Mouse (Mus musculus) B cell, adult 2 months (primary cell): ENCODE data around the gene Gen1.

Experiments
- DNase-seq, 2 experiments: peaks; one replicate each; pipeline ENCODE4 v3.0.0; 2022

Gen1 gene

DNA sequence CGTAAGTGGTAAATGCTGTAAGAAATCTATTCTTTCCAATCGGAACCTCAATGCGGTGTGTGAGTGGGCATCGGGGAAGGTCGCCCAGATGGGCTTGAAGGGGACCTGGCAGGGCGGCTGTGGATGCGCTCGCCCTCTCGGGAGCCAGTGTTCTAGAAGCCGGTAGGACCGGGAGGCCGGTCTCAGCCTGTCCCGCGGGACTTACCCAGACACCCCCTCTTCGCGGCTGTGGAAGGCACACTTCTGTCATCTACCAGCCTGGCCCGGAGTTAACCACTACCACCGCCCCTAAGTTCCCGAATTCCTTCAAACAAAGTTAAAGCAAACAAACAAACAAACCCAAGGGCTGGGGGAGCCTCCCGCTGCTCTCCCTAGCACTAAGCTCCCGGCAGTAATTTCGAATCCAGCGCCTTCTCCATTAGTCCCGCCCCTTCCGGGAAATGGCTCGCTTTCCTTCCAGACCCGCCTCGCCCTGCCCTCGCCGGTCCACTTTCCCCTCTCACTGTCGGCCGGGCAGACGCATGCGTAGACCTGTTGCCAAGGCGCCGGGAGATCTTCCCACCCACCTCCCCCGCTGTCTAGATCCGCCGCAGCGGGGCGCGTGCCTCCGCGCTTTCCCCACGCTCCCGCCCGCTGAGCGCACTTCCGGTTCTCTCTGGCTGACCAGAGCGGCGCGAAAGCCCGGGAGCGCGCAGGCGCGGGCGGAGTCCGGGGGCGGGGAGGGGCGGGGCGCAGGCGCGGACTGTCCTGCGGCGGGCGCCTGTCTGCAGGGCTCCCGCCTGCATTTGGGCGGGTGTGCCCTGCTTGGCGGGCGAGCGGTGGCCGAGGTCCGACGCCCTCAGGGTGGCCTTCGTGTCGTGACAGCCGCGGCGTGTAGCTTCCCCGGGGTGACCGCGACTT lies at the start of gene Gen1, which contains the start of gene Smc6:
Gene Gen1, minus strand, starts transcription at position 420 of the 900 bp plus-strand sequence.
Gene Smc6, plus strand, starts transcription at position 505 of the 900 bp plus-strand sequence.
- peak; percentile 95 for DNase-seq

DNA sequence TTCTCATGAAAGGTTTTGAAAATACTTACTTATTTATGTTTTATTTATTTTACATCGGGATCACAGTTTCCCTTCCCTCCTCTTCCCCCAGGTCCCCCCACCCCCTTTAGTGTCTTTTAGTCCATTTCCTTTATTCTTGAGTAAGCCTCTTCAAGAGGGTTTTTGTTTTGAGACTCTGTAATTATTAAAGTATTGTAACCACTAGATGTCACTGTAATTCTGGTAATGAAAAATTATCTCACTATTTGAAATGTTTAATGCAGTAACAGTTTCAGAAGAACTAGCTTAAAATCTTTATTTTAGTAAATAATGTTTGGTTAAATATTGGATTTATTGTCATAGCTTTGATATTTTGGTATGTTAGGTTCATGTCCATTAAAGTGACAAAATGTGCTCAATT lies 48.2 kb upstream of the Gen1 start:
- DNase-seq = no peak

- no peak for DNase-seq
Measured at GRCm38 (mm10) chr12:11311106-11311505, 45.5 kb upstream of the Gen1 start.

DNA sequence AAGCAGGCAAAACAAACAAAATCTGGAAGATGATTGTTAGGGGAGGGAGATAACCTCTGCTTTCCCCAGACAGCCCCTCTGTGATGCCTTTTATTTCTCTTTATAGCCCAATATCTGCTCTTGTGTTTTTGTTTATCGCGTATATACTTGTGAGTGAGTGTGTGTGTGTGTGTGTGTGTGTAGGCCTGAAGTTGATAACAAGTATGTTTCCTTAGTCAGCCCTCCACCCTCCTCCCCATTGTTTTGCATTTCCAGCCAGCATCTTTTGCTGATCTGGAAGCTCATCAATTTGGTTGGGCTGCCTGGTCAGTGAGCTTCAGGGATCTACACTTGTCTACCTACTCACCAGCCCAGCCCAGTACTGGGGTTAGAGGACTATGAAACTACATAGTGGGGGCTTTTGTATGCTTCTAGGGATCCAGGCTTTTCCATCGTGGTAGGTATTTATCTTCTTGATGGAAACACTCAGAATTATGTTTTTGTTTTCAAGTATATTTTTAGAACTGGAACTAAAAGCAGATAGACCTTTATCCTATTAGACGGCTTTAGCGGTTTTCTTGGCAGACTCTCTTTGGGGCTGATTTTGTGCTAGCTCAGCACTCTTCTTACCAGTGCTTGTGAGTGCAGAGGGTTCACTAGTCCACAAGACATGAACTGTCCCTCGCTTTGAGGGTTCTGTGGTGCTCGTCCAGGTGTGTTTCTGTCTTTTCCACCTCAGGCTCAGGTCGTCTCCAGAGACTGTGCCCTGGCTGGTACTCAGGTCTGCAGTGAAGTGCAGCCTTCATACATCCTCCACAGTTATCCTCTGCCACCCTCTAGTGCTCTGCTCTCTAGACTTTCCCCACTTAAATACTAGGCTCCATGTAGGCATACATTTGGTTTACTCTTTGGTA lies 41.4 kb upstream of the Gen1 start:
- no peak for DNase-seq

- no peak for DNase-seq
Measured at GRCm38 (mm10) chr12:11300858-11301257, 35.3 kb upstream of the Gen1 start.

DNA sequence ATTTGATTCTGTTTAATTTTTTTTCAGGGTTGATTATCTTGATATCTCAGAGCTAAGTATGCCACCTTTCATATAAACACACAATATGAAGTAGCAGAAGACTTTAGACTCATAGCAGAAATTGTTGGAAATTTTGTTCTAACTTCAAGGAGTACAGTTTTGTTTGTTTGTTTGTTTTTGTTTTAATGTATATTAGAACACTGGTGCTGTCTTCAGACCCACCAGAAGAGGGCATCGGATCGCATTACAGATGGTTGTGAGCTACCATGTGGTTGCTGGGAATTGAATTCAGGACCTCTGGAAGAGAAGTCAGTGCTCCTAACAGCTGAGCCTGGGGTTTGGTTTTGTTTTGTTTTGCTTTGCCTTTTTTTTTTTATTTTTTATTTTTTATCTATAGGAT lies 20.8 kb upstream of the Gen1 start:
- DNase-seq = peak in 1 of 2 experiments; percentile 24

DNA sequence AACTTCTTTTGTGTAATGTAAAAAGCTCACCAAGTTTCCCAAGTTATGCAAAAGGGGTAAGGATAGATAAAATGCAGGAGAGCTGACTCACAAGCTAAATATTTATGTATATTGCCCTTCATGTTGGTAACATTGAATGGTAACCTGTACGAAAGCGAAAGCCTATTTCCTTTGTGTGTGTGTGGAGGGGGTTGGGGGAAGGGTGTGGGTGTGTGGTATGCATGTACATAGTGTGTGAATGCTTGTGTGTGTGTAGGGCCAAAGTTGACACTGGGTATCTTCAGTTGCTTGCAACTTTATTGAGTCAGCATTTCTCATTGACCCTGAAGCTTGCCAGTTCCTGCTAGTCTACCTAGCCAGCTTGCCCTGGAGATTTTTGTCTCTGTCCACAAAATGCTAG lies 16.0 kb upstream of the Gen1 start:
- DNase-seq = no peak

DNA sequence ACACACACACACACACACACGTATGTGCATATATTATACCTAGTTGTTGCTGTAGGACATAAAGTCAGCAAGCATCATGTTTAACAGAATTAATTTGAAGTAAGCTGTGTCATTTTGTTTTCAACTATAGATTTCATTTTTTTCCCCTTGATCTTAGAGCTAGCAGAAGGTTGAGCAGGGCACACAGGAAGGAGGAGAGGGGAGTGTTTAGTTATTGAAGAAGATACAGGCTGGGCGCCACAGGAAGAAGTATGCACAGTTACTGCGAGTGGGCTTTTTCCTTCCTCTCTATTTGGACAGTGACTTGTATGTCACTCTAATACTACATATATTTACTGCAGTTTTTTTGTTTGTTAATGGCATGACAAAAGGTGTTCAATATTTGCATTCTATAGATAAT lies 14.3 kb upstream of the Gen1 start:
- DNase-seq = no peak

GRCm38 (mm10) chr12:11277207-11277606 lies 11.6 kb upstream of the Gen1 start:
- DNase-seq = peak; percentile 47

- DNase-seq = peak; percentile 53 to 56
Measured at GRCm38 (mm10) chr12:11276632-11277031, 11.0 kb upstream of the Gen1 start.

GRCm38 (mm10) chr12:11273185-11273584 lies 7.6 kb upstream of the Gen1 start:
- no peak for DNase-seq

DNA sequence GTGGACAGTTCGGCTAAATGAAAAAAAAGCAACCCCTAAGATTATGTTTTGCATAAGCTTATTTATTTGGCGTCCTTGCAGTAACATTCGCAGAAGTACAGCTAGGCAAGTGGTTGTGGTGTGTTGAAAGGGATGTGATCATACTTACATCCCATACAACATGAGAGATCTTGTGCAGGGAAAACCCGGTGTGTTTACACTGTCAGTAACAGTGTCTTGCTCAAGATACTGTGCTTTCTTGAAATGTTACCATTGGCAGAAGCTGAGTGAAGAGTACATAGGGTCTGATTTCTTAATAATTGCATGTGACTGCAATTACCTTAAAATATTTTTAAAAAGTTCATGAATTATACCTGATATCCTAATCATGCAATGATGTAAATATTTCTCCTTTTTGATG lies 7.0 kb upstream of the Gen1 start:
- no peak for DNase-seq

- peak; percentile 13 for DNase-seq
Measured at GRCm38 (mm10) chr12:11267030-11267429, 1.4 kb upstream of the Gen1 start.

DNA sequence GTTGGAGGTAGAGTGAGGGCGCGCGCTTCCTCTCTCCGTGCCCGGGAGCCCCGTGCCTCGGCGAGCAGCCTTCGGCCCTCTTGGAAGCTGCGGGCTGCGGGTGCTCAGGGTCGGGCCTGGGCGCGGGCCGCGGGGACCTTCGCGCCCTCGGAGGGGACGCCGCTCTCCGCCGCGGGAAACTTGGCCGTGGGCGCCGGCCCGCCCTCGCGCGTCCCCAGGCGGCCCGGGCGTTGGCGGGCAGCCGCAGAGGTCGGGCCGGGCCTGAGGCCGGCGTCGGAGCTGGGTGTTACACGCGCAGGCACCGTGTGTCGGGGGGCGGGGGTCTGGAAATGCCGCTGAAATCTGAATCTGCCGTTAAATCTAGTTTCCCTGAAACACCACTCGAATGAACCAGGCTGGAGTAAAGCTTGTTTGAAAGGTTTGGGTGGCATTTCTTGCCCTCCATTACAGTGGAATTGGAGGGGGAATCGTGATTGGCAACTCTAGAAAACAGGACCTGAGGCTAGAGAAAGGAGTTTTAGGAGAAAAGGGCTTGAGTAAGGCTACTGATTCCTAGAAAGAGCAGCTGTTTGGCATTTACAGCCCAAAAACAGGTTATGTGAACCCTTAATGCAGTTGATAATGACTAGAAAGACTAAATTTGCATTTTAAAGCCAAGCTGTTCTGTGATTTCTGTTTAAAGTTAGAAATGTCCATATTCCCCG lies 833 bp upstream of the Gen1 start:
- DNase-seq = no peak

DNA sequence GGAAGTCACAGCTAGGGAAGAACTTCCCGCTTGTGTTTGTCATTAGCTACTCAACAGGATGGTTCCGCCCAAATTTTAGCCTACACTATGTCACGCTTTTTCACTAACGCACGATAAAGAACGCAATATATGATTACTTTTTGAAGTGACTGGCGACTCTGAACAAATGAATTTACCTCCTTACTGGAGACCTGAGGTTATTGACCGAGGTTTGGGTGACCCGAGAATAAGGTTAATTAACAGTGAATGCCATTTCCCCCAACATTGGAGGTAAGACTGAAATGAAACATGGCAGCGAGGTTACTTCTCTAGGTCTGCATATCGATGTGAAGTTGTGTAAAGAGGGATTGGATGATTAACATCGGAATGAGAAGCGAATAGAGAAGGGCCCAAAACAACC lies 706 bp downstream of the Gen1 start:
- DNase-seq = no peak

GRCm38 (mm10) chr12:11250322-11250721 lies 15.3 kb downstream of the Gen1 start:
- DNase-seq = no peak

GRCm38 (mm10) chr12:11247460-11247859 lies 18.1 kb downstream of the Gen1 start:
- DNase-seq = no peak

DNA sequence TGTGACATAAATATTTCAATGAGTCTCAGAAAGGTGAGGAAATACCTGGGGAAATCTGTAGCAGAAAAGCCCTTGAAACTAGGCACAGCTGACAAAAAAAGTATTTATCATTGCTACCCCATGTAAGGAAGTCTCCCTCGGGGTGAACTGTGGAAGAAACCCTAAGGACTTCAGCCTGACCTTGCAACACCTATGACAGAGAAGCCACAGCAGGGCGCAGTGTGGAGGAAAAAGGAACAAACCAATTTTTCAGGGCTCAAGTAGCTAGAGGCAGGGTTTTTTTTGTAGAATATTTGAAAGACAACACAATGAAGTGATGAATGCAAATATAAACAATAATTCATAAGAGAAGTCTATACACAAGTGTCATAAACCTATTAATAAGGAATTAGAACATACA lies 29.6 kb downstream of the Gen1 start:
- DNase-seq = no peak

DNA sequence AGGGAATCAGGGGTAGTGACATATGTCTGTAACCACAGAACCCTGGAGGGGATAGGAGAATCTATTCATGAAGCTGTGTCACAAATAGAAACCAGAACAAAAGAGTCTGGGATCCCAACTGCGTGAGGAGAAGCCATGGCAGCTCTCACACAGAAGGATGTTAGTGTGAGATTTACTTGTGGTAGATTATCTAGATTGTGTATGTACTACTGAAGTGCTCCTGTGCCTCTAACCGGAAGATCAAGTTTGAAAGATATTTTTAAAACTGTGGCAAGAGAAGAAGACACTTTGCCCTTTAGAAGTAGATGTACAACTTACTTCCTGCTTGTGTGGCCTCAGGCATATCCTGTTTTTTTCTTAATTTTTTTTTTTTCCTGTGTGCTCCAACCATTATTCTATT lies 35.3 kb downstream of the Gen1 start:
- no peak for DNase-seq

DNA sequence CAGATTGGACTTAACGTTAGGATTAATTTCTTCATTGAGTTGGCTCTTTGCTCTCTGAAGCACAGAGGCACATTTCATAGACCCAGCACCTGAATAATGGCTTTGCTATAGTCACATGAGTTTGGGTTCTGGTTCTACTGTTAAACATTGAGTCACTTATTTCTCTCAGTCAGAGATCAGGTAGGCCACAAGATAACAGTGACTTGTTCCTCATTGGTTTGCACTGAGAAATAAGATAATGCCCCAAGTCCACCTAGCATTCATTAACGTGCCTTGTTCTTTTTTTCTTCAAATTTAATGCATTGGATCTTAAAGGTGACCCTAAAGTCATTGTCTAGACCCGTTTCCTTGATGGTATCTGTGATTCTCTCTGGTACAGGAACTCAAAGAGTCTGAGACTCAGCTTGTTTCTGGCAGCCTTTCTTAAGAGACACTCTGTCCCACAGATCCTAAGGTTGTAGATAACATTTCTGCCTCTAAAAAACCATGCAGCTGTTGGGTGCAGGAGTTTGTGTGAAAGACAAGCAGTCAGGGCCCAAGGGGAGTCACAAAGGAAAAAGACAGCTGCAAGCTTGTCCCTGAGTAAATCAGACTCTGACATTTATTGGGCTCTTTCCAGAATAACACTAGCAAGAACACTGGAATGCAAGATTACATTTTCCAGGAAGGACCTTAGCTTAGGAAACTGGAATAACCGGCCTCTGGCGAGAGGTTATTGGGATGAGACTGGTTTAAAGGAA lies 38.9 kb downstream of the Gen1 start:
- no peak for DNase-seq

- DNase-seq = no peak
Measured at GRCm38 (mm10) chr12:11226123-11226522, 39.5 kb downstream of the Gen1 start.

- DNase-seq = no peak
Measured at GRCm38 (mm10) chr12:11224722-11225121, 40.9 kb downstream of the Gen1 start.
